Mouse (Mus musculus) adrenal gland, postnatal 4 days (tissue): ENCODE data around the gene Rps27. TPM values are rescaled to one million over a fixed set of nuclear protein-coding genes. Genes with fewer than 3 reads are reported as not detected.
"Not testable (repeated sequence)": the region's sequence is repeated elsewhere in the genome, so short reads cannot be mapped to it uniquely, and the experiment has no call there.

Experiments
- DNase-seq, 2 experiments: peaks; one replicate each; pipeline ENCODE4 v3.0.0; 2021 to 2022; ENCODE audit warnings: low spot score in 2 of 2, mixed read lengths in 2 of 2
- long read RNA-seq, 2 experiments: library from polyadenylated mRNA; stranded (forward); transcript quantifications; one replicate each; pipeline ENCODE4 v2.0.0; 2021
- total RNA-seq, 2 experiments: library from RNA; stranded (reverse); gene quantifications; 2 replicates each; pipeline ENCODE4 v1.2.3; 2021

Gene Rps27
- total RNA-seq, result 1,000 to 10,000 TPM; 2,496 to 2,695 TPM
- long read RNA-seq, experiment 1, transcript Rps27-201 (4 exons, 345 nt), result major isoform, 597 of 616 reads
- long read RNA-seq, experiment 1, transcript Rps27-204 (3 exons, 452 nt), result minor isoform, 8 of 616 reads
- long read RNA-seq, experiment 1, transcript Rps27-209 (4 exons, 546 nt), result minor isoform, 8 of 616 reads
- long read RNA-seq, experiment 1, partial matches to known transcripts, result 1 of 616 reads
- long read RNA-seq, experiment 1, other reads (novel, unspliced or antisense), result 2 of 616 reads
- long read RNA-seq, experiment 2, transcript Rps27-201 (4 exons, 345 nt), result major isoform, 433 of 447 reads
- long read RNA-seq, experiment 2, transcript Rps27-209 (4 exons, 546 nt), result minor isoform, 6 of 447 reads
- long read RNA-seq, experiment 2, partial matches to known transcripts, result 1 of 447 reads
- long read RNA-seq, experiment 2, other reads (novel, unspliced or antisense), result 2 of 447 reads

DNA sequence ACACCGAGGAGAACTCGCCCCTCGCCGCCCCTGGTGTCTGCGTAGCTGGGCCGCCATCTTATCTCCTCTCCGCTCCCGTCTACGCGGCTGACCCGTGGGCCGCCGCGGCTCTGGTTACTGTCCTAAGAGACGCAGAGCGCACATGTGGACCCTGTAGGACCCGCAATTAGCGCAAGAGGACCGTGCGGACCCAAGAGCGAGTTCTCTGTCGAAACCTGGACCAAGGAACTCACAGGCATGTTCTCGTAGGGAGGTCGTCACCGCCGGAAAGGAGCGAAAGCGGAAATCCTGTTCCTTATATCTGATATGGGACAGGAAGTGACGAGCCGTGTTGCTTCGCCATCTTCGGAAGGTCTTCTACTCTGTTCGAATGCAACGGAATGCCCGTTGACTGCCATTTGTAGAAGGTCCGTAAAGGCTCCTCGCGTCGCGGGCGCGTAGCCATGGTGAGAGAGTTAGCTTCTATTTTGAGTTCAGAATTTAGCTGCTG is at the start of gene Rps27, which contains the start of gene Rab13:
TSS of gene Rps27 (minus strand) at position 275 of the 490 bp plus-strand sequence.
TSS of gene Rab13 (plus strand) at position 319 of the 490 bp plus-strand sequence.
- DNase-seq, result peak; percentile 64 to 76

DNA sequence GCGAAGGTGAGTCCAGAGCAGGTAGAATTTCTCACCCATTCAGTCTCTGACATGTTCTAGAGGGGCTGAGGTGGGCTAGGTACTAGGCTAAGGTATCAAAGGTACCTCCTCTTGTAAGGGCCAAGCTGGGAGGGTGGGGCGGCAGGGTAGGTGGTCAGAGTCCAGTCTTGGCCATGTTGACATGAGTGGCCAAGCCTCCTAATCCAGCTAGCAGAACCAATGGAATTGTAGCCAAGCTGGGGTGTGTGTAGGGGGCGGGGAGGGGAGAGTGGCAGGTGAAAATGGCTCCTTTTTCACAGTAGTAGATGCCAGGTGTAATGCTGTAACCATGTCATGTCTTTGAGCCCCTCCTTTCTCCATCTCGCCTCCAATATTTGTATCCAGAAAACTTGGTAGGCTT is 45.1 kb upstream of the Rps27 start:
- no peak for DNase-seq

DNA sequence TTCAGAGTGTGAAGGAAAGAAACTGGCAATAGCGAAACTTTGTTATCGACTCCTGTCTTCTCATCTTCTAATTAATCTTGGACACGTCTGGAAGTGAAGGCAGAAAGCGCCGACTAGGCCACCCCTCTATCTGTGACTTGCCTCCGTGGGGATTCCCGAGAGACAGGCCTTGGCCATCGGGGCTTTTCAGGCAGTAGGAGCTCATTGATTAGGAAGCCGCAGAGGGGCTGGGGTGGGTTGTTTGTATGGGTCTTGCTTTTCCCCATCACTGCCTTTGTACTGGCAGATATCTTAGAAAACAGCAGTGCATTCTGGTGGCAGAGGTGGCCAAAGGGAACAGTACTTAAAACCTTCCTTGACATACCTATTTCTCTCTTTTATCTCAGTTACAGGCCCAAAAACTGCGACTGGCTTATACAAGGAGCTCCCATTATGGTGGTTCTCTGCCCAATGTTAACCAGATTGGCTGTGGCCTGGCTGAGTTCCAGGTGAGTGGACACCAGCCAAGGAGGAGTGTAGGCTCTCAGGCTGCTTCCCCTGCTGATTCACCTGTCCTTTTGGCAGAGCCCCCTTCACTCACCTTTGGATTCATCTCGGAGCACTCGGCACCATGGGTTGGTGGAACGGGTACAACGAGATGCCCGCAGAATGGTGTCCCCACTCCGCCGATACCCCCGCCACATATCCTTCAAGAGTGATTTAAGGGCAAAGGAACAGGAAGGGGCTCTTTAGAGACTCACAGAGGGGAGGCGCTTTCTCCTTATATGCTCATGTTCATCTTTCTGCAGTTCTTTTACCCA is 43.5 kb upstream of the Rps27 start:
- no peak for DNase-seq

DNA sequence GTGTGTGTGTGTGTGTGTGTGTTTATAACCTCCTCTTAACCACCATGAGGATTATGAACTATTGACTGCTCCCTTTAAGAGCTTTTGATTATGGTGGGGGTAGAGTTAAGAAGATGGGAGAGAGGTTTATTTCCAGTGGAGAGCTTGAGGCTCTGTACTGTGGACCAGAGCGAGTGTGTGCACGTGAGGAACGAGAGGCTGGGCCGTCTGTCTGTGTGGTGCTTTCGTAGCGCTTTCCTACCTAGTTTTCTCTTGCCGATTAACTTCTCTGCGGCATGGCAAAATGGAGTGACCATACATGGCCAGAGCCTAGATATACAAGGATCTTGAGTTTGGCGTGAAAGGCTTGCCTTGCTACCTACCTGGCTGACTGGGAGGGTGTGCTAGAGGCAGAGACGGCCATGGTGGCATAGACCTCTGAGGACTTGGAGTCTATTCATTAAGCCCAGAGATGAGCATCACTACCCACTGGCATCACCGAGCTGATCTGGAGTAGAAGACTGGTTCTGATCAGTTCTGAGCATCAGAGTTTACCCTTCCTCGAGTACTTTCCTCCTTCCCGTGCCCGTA is 42.4 kb upstream of the Rps27 start:
- no peak for DNase-seq

DNA sequence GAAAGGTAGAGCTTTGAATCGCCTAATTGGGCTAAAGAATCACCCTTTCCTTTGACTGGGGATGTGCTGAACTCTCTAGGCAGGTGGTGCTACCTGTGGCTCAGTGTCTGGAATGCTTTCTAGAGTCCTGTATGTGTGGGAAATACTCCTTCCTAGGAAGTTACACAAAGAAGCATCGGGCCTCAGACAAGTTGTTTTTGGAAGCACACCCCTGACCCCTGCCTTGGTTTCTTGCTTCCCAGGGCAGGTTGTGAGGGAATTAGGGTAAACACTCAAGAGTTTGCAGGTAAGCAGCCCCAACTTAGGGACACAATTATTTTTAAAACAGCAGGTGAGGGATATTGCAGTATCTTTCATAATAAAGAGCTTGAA is 41.7 kb upstream of the Rps27 start:
- no peak for DNase-seq

DNA sequence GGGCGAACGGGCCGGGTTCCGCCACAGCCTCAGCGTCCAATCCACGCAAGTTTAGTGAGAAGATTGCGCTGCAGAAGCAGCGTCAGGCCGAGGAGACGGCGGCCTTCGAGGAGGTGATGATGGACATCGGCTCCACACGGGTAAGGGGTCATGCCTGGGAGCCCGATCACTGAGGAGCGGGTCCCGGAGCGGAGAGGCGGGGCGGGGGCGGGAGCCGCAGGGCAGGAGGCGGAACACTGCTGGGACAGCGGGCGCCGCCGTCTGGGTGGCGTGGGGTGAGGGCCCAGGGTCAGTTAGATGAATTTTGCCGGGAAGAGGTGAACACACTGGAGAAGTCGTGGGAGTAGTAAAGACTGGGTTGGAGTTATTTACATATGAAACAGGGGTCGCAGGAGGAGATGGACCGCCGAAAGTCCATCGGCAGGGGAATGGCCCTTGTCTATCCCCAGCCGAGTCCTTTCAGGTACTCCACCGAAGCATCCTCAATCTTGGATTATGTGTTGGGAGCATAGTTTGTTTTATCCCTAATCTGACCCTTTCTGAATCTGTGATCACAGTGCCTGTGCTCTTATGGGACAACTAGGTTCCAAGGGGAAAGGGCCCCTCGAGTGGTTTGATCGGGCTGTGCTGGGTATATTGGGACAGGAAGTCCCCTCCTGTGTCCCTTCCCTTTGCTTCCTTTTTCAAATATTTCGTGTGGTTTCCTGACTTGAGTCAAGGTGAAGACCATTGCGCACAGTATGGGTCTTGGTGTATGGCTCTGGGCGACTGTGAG is 41.2 kb upstream of the Rps27 start:
- DNase-seq, result no peak

DNA sequence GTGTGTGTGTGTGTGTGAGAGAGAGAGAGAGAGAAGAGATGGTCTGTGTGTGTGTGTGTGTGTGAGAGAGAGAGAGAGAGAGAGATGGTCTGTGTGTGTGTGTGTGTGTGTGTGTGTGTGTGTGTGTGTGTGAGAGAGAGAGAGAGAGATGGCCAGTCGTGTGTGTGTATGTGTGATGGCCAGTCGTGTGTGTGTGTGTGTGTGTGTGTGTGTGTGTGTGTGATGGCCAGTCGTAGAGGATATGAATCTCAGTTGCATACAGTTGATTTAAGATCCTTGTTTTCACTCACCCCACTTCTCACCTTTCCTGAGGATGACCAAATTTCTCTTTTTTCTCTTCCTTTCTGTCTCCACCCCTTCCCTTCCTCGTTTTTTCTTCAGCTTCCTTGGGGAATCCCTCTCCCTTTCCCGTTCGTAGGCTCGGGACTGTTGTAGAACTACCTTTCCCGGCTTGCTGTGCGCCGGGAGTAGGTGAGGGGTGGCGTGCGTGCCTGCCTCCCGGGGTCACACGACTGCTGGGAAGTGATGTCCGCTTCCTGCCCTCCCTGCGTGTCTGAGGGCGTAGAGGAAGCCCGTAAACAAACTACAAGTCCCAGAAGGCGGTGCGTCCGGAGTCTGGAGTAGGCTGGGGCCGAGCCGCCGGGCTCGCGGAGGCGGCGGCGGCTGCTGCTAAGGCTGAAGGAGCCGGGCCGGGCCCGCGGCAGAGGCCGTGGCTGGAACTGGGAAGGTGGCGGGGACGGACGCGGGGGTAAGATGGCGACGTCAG is 40.4 kb upstream of the Rps27 start, which contains the start of gene Crtc2:
TSS of gene Crtc2 (plus strand) at position 511 of the 766 bp plus-strand sequence.
- peak; percentile 54 to 89 for DNase-seq

DNA sequence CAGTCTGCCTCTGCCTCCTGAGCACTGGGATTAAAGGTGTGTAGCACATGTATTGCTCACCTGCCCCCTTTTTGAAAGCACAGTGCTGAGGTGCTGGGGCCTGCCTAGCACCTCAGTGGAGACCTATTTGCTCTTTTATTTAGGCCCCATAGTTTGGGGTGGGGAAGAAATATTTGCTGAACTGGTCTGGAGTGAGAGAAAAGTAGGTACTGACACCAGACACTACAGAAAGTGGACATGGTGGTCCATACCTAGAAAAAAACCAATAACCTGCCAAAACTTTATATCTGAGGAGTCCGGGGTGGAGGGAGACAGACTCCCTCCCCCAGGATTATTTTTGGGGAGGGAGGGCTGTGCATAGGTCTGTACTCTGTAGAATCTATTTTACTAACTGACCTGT is 39.7 kb upstream of the Rps27 start:
- not testable (repeated sequence) for DNase-seq

DNA sequence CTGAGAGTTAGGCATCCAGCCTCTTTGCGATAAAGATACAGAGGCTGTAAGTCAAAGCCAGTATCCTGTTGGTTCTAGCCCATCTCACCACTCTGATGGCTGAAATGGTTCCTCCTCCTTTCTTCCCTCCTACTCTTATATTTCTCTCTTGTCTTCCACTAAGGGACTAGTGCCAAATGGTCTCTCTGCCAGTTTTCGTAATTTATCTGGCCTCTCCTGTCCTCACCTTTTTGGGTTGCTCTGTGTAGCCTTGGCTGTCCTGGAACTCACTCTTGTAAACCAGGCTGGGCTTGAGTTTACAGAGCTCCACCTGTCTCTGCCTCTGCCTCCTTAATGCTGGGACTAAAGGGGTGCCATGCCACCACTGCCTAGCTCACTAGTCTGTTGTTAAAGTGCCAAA is 39.2 kb upstream of the Rps27 start:
- not testable (repeated sequence) for DNase-seq

DNA sequence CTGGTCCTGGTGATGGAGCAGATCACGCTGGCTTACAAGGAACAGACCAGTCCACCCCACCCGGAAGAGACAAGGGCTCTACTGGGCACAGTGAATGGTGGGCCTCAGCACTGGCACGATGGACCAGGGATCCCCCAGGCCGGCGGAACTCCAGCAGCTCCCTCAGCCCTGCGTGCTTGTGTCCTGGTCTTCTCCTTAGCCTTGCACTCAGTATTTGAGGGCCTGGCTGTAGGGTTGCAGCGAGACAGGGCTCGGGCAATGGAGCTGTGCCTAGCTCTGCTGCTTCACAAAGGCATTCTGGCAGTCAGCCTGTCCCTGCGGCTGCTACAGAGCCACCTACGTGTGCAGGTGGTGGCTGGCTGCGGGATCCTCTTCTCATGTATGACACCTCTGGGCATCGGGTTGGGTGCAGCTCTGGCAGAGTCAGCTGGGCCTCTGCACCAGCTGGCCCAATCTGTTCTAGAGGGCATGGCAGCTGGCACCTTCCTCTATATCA is 38.3 kb upstream of the Rps27 start:
- DNase-seq, result not testable (repeated sequence)

DNA sequence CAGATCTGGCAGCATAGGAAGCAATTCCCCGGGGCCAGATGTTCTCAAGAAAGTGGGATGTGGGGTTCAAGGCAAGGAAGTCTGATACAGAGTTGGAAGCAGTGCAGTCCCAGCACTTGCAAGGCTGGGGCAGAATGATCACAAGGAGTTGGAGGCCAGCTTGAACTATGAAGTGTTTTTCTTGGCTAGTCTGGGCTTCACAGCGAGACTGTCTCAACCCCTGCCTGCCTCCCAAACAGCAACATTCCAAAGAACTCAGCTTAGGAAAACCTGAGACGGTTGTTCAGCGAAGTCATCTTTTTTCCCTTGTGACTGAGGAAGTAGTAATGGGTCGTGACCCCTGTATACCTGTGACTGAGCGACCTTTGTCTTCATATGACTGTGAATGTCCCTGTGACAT is 37.3 kb upstream of the Rps27 start:
- no peak for DNase-seq

DNA sequence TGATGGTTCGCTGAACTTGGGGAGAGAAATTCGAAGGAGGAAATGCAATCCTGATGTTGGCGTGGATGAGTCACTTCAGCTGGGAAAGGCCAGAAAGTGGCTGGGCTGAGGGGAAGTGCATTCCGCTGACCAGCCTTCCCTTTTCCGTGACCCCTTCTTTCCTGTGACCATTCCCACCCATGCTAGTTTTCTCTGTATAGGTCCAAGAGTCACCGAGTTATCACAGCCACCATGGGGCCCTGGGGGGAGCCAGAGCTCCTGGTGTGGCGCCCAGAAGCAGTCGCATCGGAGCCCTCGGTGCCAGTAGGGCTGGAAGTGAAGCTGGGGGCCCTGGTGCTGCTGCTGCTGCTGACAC is 35.3 kb upstream of the Rps27 start:
- no peak for DNase-seq

DNA sequence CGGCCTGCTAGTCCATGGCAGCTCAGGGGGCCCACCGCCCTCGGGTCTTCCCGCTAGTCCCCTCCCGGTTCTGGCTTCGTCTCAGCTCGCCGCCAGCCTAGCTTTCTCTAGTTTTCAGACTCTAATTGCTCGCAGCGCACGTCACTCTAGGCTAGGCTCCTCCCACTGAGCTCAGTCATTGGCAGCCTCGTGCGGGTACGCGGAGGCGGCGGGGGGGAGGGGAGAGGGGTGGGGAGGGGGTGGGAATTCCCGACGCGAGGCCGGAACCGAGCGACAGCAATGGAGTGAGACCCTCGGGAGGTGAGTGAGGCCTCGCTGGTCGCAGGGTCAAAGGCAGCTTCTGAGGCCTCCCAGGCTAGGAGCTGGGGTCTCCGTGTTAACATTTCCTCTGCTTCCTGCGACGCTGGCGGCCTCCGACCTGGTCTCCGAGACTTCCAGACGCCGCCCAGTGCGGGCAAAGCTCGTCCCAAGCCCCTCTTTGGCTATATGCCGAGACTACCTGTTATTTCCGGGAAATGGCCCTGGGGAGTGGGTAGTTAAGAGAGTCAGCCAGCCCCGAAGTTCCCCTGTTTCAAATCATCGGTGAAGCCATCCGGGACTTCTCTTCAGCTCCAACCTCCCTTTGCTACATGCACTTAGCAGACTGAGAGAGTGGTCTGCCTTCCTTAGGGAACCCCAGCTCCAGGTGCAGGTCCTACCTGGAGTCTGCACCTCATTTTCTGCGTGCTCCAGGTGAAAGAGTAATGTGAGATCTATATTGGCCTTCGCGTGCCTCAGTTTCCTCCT is 34.7 kb upstream of the Rps27 start, which contains the start of gene Slc39a1:
TSS of gene Slc39a1 (plus strand) at position 213 of the 786 bp plus-strand sequence.
- peak; percentile 60 to 83 for DNase-seq

DNA sequence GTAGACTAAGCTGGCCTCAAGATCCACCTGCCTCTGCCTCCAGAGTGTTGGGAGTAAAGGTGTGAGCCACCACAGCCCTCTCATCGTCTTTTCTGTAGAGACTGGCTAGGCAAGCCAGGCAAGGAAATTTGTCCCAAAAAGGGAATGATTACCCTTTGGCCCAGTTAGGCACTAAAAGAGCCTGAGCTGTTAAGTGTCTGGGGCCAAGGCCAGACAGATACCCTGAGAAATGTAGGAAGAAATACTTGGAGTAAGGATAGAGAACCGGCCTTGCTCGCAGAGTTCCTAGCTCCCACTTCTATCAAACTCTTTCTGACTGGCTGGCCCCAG is 34.1 kb upstream of the Rps27 start:
- no peak for DNase-seq

DNA sequence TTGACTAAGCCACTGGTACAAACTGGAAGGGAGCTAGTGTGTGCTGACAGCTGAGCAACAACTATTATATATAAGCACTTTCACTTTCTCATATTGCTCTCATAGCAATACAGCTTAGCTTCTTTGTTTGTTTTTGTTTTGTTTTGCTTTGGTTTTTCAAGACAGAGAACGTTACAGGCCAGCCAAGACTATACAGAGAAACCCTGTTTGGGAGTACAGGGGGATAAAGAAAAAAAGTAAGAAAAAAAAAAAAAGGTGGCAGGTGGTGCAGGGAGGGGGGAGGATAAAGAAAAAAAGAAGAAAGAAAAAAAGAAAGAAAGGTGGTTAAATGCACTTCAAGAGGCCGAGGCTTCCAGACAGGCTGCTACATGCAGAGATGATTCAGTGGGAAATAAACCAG is 32.0 kb upstream of the Rps27 start:
- no peak for DNase-seq

DNA sequence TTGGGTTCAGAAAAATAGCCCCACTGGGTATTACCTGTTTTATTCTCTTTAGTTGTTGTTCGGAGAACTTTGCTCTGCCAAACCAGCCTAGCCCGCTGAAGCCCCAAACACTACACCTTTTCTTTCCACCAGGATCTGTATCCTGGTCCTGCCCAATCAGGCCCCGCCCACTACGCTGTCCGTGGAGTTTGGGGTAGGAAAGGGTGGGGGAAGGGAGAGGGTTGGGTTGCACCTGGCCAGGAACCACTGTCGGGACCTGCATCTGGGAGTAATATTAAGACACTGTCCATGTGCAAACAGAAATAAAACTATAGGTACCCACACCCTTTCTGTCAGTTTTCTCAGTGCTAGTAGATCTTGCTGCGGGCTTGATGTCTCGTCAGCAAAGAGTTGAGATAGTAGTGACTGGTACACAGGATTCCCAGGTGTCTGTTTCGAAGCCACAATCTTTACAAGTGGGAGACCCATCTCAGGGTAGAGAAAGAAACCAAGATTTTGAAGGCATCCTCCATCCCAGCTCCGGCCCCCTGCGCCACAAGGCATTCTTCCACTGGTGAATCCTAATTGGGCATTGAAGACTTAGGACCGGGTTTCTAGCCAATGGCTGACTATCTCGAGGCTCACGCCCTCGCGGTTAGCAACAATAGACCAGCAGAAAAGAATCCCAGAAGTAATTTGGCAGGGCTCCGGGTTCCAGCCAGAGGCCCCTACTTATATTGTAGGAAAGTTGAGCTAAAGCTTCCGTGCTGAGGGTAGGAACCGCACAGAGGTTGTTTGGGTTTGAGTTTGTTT is 29.7 kb upstream of the Rps27 start, which contains the start of gene Creb3l4:
TSS of gene Creb3l4 (minus strand) at position 529 of the 792 bp plus-strand sequence.
- no peak for DNase-seq

DNA sequence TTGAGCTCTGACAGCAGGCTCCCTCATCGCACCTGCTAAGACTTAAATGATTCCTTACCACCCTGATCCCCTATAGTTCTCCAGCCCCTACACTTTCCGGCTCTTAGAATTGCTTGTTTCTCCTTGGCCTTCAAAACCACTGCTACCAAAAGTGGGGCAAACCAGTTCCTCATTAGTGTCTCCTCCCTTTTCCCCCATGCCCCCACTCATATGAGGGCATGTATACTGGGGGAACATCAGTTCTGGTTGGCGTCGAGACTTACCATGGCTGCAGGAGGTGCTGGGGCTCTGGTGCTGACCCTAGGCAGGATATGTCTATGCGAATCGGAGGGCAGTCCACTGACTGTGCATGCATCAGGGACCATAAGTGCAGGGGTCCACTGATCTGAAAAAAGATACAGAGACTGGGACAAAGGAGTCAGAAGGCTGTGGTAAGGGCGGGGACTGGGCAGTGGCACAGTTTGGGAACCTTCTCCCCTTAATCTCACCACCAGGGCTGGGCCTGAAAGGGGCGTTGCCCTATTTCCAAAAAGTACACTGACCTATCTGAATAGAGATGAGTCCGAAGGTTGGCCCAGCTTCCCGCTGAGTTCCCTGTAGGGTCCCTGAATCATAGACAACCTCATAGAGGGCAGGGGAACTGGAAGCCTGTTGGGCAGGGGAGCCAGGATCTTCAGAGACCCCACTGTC is 28.4 kb upstream of the Rps27 start:
- no peak for DNase-seq

DNA sequence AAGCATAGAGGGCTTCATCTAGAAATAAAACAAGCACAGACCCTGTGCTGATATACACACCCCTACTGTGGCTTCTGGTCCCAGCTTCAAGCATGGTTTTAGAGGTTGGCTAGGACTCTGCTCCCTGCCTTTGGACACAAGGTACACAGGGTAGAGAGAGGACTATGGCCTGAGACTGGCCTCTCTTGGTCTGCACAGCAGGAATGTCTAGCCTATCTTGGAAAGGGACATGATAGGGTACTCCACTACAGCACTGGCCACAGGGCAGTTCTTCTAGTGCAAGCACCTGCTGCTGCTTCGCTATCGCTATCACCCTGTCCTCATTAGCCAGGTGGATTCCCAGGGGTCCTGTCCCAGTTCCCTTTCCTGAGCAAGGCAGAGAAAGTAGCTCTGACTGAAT is 27.8 kb upstream of the Rps27 start:
- no peak for DNase-seq
